Mouse (Mus musculus) cerebellum, postnatal 36 days (tissue): ENCODE data around the gene Bglap.
A peak's percentile ranks its signal among the peaks of the same experiment; 100 is the strongest.
"Not testable (repeated sequence)": the region's sequence is repeated elsewhere in the genome, so short reads cannot be mapped to it uniquely, and the experiment has no call there.

Experiments used
- DNase-seq, 2 experiments: peaks; one replicate each; pipeline ENCODE4 v3.0.0; 2021 to 2022; ENCODE audit warnings: mixed read lengths in 2 of 2

The Bglap gene

GRCm38 (mm10) chr3:88384364-88384763, at the start of gene Bglap:
Gene Bglap, minus strand, starts transcription at chr3:88384464.
- DNase-seq = no peak

DNA sequence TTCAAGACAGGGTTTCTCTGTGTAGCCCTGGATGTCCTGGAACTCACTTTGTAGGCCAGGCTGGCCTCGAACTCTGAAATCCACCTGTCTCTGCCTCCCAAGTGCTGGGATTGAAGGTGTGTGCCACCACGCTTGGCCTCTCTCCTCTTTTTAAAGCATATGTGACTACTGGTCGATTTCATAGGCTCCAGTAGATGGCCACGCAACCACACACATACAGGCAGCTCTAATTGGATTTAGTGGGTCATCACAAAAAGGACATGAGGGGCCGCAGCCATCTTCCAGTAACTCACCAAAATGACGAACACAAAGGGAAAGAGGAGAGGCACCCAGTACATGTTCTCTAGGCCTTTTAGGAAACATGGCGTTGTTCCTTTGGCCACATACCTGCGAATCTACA, 44.4 kb upstream of the Bglap start:
- DNase-seq = not testable (repeated sequence)

DNA sequence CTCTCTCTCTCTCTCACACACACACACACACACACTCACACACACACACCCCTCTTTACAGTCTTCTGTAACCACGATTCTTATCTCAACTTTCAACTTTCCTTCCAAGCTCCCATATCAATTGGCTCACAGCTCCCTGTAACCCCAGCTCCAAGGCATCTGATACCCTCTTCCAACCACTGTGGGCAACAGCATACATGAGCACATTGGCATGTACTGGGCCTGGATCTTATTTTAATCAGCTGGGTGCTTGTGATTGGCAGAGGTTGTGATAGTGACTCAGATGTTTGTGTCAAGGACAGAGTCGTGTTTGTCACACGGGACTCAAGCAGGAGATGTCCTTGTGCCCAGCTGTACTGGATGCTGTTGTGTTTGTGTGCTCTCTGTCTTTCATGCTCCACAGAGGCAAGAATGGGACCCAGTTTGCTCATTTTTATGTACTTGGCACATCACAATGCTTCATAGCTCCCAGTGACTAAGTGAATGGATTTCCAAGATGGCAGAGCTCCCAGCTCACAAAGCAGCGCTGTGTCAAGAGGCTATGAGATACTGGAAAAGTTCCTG, 43.2 kb upstream of the Bglap start:
- no peak for DNase-seq

DNA sequence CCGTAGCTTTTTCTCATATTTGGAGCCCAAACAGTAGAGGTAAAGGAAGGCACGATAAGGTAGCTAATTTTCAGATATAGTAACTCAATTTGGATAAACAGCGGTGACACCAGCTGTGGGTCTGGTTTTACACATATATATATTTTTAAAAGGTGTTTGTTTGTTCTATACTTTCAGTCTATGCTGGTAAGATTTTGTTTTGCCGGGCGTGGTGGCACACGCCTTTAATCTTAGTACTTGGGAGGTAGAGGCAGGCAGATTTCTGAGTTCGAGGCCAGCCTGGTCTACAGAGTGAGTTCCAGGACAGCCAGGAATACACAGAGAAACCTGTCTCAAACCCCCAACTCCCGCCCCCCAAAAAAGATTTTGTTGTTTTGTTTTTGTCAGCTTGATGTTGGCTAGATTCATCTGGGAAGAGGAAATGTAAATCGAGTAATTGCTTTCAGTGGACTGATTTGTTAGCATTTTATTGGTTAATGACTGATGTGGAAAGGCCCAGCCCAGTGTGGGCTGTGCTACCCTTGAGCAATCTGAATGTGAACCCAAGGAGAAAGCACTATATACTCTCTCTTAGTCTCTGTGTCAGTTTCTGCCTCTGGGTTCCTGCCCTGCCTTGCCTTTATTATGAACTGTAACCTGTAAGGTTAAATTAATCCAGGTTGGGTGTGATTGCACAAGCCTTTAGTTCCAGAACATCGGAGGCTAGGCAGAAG, 41.6 kb upstream of the Bglap start:
- DNase-seq = no peak

- no peak for DNase-seq
Observed at GRCm38 (mm10) chr3:88425330-88425689, 41.0 kb upstream of the Bglap start.

DNA sequence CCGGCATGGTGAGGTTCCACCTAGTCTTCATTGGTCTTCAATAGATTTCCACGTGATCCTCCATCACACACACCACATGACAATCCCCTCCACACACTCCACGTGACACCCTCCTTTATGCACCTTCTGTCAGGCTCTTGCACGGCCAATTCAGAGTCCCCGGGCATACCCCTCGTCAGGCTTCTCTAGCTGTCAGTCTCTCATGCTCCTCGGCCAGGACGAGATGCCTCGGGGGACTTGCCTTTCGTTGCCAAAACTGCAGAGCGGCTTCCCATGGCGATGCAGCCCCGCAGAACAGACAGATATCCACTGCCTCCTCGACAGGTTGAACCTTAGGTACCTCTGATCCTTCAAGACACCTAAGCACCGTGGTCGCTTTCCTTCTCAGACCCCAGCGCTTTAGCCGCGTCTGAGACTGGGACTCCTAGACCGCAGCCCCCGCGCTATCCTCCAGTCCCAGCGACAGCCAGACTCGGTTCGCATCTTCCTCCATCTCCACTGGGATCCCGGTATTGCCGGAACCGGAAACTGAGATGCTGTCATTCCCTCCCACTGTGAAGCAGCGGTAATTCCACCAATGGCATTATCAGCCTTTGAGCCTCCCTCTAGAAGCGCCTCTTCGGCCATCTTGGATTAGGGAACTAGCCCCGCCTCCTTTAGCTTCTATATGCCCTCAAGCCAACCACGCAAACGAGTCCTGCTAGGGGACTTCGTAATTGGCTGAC, 40.5 kb upstream of the Bglap start, which contains the start of gene Slc25a44:
Gene Slc25a44 (minus strand): TSS at position 535 of the 725 bp plus-strand sequence.
- peak; percentile 92 to 95 for DNase-seq

- peak; percentile 72 to 74 for DNase-seq
Observed at GRCm38 (mm10) chr3:88422020-88422720, 37.9 kb upstream of the Bglap start.

DNA sequence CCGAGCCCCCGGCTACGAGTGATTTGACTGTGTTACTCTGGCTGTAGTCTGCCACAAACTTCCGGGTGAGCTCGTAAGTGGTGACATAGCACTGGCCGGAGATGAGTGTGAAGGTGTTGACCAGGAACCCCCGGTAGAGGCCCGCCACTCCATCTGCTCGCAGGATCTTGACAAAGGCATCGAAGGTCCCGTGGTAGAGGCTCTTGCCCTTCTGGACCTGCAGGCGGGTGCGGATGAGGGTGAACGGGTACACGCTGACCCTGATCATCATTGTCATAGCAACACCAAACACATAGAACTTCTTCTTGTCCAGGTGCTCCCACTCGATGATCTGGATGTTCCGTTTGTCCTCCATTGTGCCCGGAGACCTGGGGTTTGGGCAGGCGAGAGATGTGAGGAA, 36.5 kb upstream of the Bglap start:
- DNase-seq = no peak

- no peak for DNase-seq
Observed at GRCm38 (mm10) chr3:88418016-88418415, 33.8 kb upstream of the Bglap start.

DNA sequence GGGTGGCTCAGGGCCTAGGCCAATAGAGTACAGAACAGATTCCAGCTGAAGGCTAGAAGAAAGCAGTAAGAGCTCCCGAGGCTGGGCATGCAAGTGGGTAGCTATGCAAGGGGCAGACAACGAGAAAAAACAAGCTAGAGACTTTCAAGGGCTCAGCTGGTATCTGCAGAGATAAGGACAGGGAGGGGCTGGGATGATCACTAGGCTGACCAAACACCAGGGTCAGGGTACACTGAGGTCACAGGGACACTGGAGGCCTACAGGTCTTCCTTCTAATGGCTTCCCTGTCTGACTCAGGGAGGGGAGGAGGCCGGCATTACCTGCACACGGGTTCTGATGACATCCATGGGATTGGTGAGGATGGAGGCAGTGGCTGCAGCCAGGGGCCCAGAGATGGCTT, 31.4 kb upstream of the Bglap start:
- no peak for DNase-seq

GRCm38 (mm10) chr3:88412636-88413035, 28.4 kb upstream of the Bglap start:
- no peak for DNase-seq

DNA sequence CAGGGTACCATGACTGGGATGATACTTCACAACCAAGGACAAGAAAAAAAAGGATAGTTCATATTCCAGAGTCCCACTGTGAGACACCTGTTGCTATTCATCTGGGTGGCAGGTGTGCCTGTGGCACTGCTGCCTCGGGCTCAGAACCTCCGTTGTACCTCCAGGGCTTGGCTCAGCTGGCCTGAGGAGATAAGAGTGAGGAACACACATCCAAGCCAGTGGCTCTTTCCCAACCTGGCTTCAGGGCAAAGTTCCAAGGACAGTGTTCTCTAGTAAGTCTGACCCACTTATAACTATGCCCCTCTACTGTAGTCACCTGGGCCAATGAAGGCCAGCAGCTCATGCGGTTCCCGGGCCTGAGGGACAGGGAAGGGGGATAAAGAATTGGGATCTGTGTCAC, 27.4 kb upstream of the Bglap start:
- no peak for DNase-seq

DNA sequence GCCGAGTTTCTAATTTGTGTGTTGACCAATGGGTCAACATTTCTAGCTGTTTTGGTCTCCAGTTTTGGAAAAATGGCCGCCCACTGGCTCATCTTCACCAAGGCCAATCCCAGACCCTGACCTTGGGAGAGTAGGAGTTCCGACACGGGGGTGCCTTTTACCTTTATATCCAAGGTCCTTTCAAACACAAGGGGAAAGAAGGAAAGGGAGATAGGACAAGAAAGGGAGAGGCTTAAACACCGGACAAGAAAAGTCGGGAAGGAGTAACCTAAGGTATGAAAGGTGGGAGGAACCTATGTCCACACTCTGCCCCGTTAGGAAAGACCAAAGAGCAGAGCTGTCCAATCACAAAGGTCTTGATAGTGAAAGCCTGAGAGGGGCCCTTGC, 26.4 kb upstream of the Bglap start:
- no peak for DNase-seq

- peak; percentile 84 to 91 for DNase-seq
Observed at GRCm38 (mm10) chr3:88409741-88410644, 25.7 kb upstream of the Bglap start, which contains the start of gene Pmf1. Gene Pmf1, minus strand, starts transcription at chr3:88410331.

DNA sequence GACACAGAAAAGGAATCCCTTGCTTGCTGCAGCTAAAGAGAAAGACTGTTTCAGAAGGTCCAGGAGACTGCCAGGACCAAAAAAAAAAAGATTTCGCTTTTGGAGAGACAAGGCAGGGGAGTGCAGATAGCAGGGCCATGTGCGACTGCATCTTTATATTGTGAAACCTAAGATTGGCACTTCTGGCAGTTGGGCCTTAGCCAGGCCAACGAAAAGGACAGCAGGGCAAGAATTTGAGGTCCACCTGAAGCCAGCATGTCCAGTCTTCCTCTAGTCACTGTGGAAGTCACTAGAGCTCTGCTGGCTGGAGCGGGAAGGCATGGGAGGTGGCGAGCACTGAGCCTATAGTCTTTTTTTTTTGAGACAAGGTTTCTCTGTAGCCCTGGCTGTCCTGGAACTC, 24.7 kb upstream of the Bglap start:
- no peak for DNase-seq

DNA sequence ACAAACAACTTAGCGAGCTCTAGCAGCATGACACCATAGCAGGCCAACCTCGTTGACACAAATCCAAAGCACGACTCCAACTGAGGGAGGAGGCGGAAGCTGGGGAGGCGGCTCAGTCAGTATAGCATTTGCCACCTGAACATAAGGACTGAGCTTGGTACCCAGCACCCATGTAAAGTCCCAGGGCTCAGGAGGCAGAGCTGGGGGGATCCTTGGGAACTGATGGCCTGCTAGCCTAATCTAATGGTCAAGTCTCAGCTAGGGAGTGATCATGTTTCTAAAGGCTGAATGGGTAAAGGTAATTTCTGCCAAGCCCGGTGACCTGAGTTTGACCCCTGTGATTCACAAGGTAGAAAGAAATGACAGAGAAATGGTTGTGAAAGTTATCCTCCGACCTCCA, 23.3 kb upstream of the Bglap start:
- no peak for DNase-seq

- DNase-seq = peak; percentile 61 to 70
Observed at GRCm38 (mm10) chr3:88407090-88407489, 22.8 kb upstream of the Bglap start.

GRCm38 (mm10) chr3:88403522-88404230, 19.4 kb upstream of the Bglap start:
- no peak for DNase-seq

- DNase-seq = peak; percentile 80 to 83
Observed at GRCm38 (mm10) chr3:88398666-88399065, 14.4 kb upstream of the Bglap start.

- no peak for DNase-seq
Observed at GRCm38 (mm10) chr3:88395742-88396141, 11.5 kb upstream of the Bglap start.

GRCm38 (mm10) chr3:88395288-88395687, 11.0 kb upstream of the Bglap start:
- DNase-seq = no peak
